Mouse (Mus musculus): ENCODE data around the gene Dppa2. TPM values are rescaled to one million over a fixed set of nuclear protein-coding genes. Genes with fewer than 3 reads are reported as not detected.

Gene Dppa2
- total and polyA plus RNA-seq, 3 experiments: 0.11 to 0.83 TPM; not detected in 1

DNA sequence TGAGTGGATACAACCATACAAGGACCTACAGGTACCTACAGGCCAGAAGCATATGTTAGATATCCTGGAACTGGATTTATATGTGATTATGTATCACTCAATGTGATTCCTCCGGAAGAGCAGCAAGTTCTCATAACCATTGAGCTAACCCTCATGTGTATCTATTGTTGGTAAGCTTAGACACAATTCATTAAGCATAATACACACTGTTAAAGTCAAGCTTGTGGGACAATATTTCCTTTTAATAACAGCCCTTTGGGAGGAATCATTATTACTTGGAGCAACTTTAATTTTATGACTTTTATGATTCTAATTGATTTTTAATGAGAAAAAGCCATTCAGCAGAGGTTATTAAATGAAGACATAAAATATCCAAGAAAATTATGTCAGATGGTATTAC is 43.5 kb downstream of the Dppa2 start:
- H3K4me3 ChIP-seq (ENCODE audit: low read depth, low read length): no peak overlapping the region
- TF ChIP-seq GATA2 (IDR thresholded peaks at IDR 0.05; ENCODE audit: borderline replicate concordance, low read depth, low read length) (no peak), TAL1 (conservative IDR thresholded peaks at IDR 0.05; ENCODE audit: low read depth, low read length) (no peak), GATA1 (IDR thresholded peaks at IDR 0.05; ENCODE audit: borderline replicate concordance, low read length) (no peak), POLR2AphosphoS5 (IDR thresholded peaks at IDR 0.05; ENCODE audit: insufficient replicate concordance, low read depth, low read length) (no peak), CTCF (IDR thresholded peaks at IDR 0.05; ENCODE audit: low read depth, low read length) (no peak)

DNA sequence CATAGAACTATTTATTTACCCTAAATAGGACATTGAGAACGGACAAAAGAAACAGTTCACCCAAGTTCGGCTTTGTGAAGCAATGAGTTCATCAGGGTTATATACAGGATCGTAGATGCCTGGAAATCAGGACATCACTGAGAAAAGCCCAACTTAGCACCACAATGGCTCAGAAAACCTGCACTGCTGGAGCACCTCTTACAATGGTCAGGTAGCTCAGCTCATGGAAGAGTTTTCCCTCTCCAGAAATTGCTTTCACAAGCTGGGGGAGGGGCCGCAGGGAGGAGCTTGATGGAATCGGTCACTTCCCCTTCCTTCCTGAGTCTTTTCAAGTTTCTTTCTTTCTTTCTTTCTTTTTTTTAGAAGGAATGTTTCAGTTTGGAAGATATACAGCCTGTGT is 52.0 kb downstream of the Dppa2 start:
- Histone ChIP-seq H3K4me1 (ENCODE audit: insufficient read depth, low read depth, low read length) (no peaks in the 10 kb centered on the region), H3K36me3 (replicated peaks) (no peaks in the 10 kb centered on the region), H3K27me3 (ENCODE audit: insufficient read depth, low read length) (0 out of 2 replicates have a peak, but pooled peaks cover 3% of the 10 kb centered on the region), H3K9me3 (replicated peaks) (no peaks in the 10 kb centered on the region), H3K4me3 (ENCODE audit: low read depth, low read length) (no peak overlapping the region)
- TF ChIP-seq GATA2 (IDR thresholded peaks at IDR 0.05; ENCODE audit: borderline replicate concordance, low read depth, low read length) (no peak), POLR2AphosphoS5 (IDR thresholded peaks at IDR 0.05; ENCODE audit: insufficient replicate concordance, low read depth, low read length) (no peak), TAL1 (conservative IDR thresholded peaks at IDR 0.05; ENCODE audit: low read depth, low read length) (no peak), GATA1 (IDR thresholded peaks at IDR 0.05; ENCODE audit: borderline replicate concordance, low read length) (no peak), CTCF (IDR thresholded peaks at IDR 0.05; ENCODE audit: low read depth, low read length) (no peak)
- DNase-seq (ENCODE audit: low spot score): no peak
- ATAC-seq (ENCODE audit: extremely low read depth, insufficient number of reproducible peaks, low FRiP score, poor library complexity, severe bottlenecking): no peak

More for the DNA sequence above, 43.5 kb downstream of the Dppa2 start:
- Histone ChIP-seq H3K9me3 (replicated peaks) (no peaks in the 10 kb centered on the region), H3K36me3 (replicated peaks) (no peaks in the 10 kb centered on the region), H3K27me3 (ENCODE audit: insufficient read depth, low read length) (no peaks in the 10 kb centered on the region), H3K4me1 (ENCODE audit: insufficient read depth, low read depth, low read length) (no peaks in the 10 kb centered on the region)
- DNase-seq (ENCODE audit: low spot score): no peak
- no peak for ATAC-seq (ENCODE audit: extremely low read depth, insufficient number of reproducible peaks, low FRiP score, poor library complexity, severe bottlenecking)

DNA sequence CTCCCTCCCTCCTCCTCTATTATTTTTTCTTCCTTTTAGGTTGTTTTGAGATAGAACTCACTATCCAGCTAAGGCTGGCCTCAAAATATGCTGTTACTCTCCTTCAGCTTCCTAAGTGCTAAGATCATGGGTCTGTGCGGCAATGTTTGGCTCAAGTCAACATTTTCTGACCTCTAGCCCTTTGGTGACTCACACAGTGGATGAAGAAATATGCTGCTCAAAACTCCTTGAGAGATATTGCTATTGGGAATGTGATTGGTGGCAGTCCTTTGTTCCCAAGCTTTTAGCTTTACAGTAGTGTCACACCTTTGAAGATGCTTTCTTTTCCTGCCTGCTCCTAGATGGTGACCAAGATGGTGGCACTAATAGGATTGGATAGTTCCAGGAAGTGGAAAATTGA is 52.7 kb downstream of the Dppa2 start:
- no peaks in the 10 kb centered on the region for H3K4me1 ChIP-seq (ENCODE audit: insufficient read depth, low read depth, low read length)
- H3K36me3 ChIP-seq (replicated peaks): no peaks in the 10 kb centered on the region
- no peak overlapping the region for H3K4me3 ChIP-seq (ENCODE audit: low read depth, low read length)
- no peak for DNase-seq (ENCODE audit: low spot score)
- TF ChIP-seq TAL1 (conservative IDR thresholded peaks at IDR 0.05; ENCODE audit: low read depth, low read length) (no peak), CTCF (IDR thresholded peaks at IDR 0.05; ENCODE audit: low read depth, low read length) (no peak), POLR2AphosphoS5 (IDR thresholded peaks at IDR 0.05; ENCODE audit: insufficient replicate concordance, low read depth, low read length) (no peak), GATA2 (IDR thresholded peaks at IDR 0.05; ENCODE audit: borderline replicate concordance, low read depth, low read length) (no peak), GATA1 (IDR thresholded peaks at IDR 0.05; ENCODE audit: borderline replicate concordance, low read length) (no peak)
- peaks cover 3% of the 10 kb centered on the region; the same call in 1 of the 2 replicates for H3K27me3 ChIP-seq (ENCODE audit: insufficient read depth, low read length)
- no peak for ATAC-seq (ENCODE audit: extremely low read depth, insufficient number of reproducible peaks, low FRiP score, poor library complexity, severe bottlenecking)
- no peaks in the 10 kb centered on the region for H3K9me3 ChIP-seq (replicated peaks)

DNA sequence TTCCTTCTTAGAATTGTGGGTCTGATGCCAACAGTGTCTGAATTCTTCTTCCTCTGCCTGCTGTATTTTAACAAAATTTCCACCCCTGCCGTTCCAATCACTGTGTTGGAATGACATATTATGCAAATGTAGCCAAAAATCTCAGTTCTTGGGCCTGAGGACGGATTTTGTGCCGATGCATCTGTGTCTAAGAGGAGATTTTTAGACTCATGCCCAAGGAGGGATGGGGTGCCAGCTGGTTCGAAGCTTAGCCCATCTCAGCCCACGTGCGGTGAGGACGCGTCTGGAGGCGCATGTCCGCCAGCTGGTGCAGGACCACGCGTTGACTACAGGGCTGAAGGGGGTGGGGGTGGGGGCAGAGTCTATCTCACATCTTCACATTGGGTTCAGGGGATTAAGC is 57.2 kb downstream of the Dppa2 start:
- no peak for ATAC-seq (ENCODE audit: extremely low read depth, insufficient number of reproducible peaks, low FRiP score, poor library complexity, severe bottlenecking)

DNA sequence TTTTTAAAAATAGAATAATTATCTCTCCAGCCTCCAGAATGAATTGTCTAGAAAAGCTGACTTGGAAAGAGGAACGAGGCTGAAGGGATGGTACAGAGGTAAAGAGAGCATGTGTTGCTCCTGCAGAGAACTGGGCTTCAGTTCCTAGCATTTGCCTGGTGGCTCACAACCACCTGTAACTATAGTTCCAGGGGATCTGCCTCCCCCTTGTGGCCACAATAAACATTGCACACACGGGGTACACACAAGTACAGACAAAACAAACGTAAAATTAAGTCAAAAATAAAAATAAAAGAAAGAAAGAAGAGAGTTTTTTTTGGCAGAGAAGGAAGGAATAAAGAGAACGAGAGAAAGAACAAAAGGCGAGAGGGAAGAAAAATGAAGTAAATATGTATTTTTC is 63.1 kb downstream of the Dppa2 start:
- Histone ChIP-seq H3K4me1 (ENCODE audit: insufficient read depth, low read depth, low read length) (no peaks in the 10 kb centered on the region), H3K9me3 (replicated peaks) (0 out of 2 replicates have a peak, but pooled peaks cover 2% of the 10 kb centered on the region), H3K27me3 (ENCODE audit: insufficient read depth, low read length) (peaks cover 3% of the 10 kb centered on the region), H3K36me3 (replicated peaks) (no peaks in the 10 kb centered on the region), H3K4me3 (ENCODE audit: low read depth, low read length) (no peak overlapping the region)
- DNase-seq (ENCODE audit: low spot score) (no peak), ATAC-seq (ENCODE audit: extremely low read depth, insufficient number of reproducible peaks, low FRiP score, poor library complexity, severe bottlenecking) (no peak; the same call in 1 of the 2 replicates)
- peak; percentile 46 for TF ChIP-seq CTCF (IDR thresholded peaks at IDR 0.05; ENCODE audit: low read depth, low read length)
- TF ChIP-seq TAL1 (conservative IDR thresholded peaks at IDR 0.05; ENCODE audit: low read depth, low read length): no peak
- no peak for TF ChIP-seq GATA1 (IDR thresholded peaks at IDR 0.05; ENCODE audit: borderline replicate concordance, low read length)
- TF ChIP-seq POLR2AphosphoS5 (IDR thresholded peaks at IDR 0.05; ENCODE audit: insufficient replicate concordance, low read depth, low read length): no peak
- no peak for TF ChIP-seq GATA2 (IDR thresholded peaks at IDR 0.05; ENCODE audit: borderline replicate concordance, low read depth, low read length)

More for the DNA sequence above, 57.2 kb downstream of the Dppa2 start:
- no peak for DNase-seq (ENCODE audit: low spot score)
- no peak overlapping the region for H3K4me3 ChIP-seq (ENCODE audit: low read depth, low read length)
- TF ChIP-seq GATA2 (IDR thresholded peaks at IDR 0.05; ENCODE audit: borderline replicate concordance, low read depth, low read length) (no peak), POLR2AphosphoS5 (IDR thresholded peaks at IDR 0.05; ENCODE audit: insufficient replicate concordance, low read depth, low read length) (no peak), TAL1 (conservative IDR thresholded peaks at IDR 0.05; ENCODE audit: low read depth, low read length) (no peak)
- no peaks in the 10 kb centered on the region for H3K9me3 ChIP-seq (replicated peaks)
- peaks cover 3% of the 10 kb centered on the region for H3K27me3 ChIP-seq (ENCODE audit: insufficient read depth, low read length)
- no peaks in the 10 kb centered on the region for H3K36me3 ChIP-seq (replicated peaks)
- H3K4me1 ChIP-seq (ENCODE audit: insufficient read depth, low read depth, low read length): no peaks in the 10 kb centered on the region

DNA sequence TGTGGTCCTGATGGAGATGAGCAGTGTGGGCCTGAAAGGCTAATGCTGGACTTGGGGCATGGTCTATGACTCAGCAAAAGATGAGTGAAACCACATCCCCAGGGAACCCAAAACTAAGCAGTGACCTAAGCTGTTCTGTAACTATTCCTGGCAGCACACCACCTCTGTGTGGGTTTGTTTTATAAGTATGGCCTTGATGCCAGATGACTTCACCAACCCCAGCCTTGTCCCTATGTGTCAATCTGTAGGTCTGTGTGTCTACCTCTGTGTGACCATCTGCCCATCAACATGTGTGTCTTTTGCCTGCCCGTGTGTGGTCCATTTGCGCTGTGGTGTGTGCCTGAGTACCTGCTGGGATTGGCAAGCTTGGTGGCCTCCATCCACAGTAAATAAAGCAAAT is 64.4 kb downstream of the Dppa2 start:
- peaks cover 2% of the 10 kb centered on the region for H3K27me3 ChIP-seq (ENCODE audit: insufficient read depth, low read length)
- ATAC-seq (ENCODE audit: extremely low read depth, insufficient number of reproducible peaks, low FRiP score, poor library complexity, severe bottlenecking) (no peak), DNase-seq (ENCODE audit: low spot score) (no peak)
- no peak for TF ChIP-seq GATA1 (IDR thresholded peaks at IDR 0.05; ENCODE audit: borderline replicate concordance, low read length)
- TF ChIP-seq TAL1 (conservative IDR thresholded peaks at IDR 0.05; ENCODE audit: low read depth, low read length): no peak
- TF ChIP-seq GATA2 (IDR thresholded peaks at IDR 0.05; ENCODE audit: borderline replicate concordance, low read depth, low read length): no peak
- TF ChIP-seq POLR2AphosphoS5 (IDR thresholded peaks at IDR 0.05; ENCODE audit: insufficient replicate concordance, low read depth, low read length): no peak
- TF ChIP-seq CTCF (IDR thresholded peaks at IDR 0.05; ENCODE audit: low read depth, low read length): no peak
- no peaks in the 10 kb centered on the region for H3K4me1 ChIP-seq (ENCODE audit: insufficient read depth, low read depth, low read length)
- no peaks in the 10 kb centered on the region for H3K36me3 ChIP-seq (replicated peaks)
- H3K9me3 ChIP-seq (replicated peaks): 0 out of 2 replicates have a peak, but pooled peaks cover 2% of the 10 kb centered on the region
- H3K4me3 ChIP-seq (ENCODE audit: low read depth, low read length): no peak overlapping the region

Other genes with a start within 250 kb of the Dppa2 start
- gene Dppa4, start 20.2 kb upstream of the Dppa2 start, total RNA-seq (2014; fragmentation: Nextera tagmentation): 49.6 and 56.4 TPM in 2 replicates
- gene Dppa4, start 20.2 kb upstream of the Dppa2 start, total RNA-seq (2017): 73.0 and 83.9 TPM in 2 replicates
- gene Dppa4, start 20.2 kb upstream of the Dppa2 start, polyA plus RNA-seq (2012): 10.1 and 12.0 TPM in 2 replicates
- not detected in 2 replicates for gene Gm5485, start 108.5 kb downstream of the Dppa2 start, total RNA-seq (2014; fragmentation: Nextera tagmentation)
- gene Gm5485, start 108.5 kb downstream of the Dppa2 start, total RNA-seq (2017): not detected in 2 replicates
- gene Gm5485, start 108.5 kb downstream of the Dppa2 start, polyA plus RNA-seq (2012): not detected in 2 replicates
- gene Morc1, start 127.3 kb downstream of the Dppa2 start, total RNA-seq (2014; fragmentation: Nextera tagmentation): not detected in 2 replicates
- 0.05 and 0.12 TPM in 2 replicates for gene Morc1, start 127.3 kb downstream of the Dppa2 start, total RNA-seq (2017)
- gene Morc1, start 127.3 kb downstream of the Dppa2 start, polyA plus RNA-seq (2012): not detected in 2 replicates

Data from G1E (cell line).